Mouse (Mus musculus): ENCODE measurements around the gene Letmd1. TPM values are rescaled to one million over a fixed set of nuclear protein-coding genes. Genes with fewer than 3 reads are reported as not detected.
A peak's percentile ranks its signal among the peaks of the same experiment; 100 is the strongest.
"Not testable (repeated sequence)": the region's sequence is repeated elsewhere in the genome, so short reads cannot be mapped to it uniquely, and the experiment has no call there.

Letmd1 gene
- 7.8 and 11.2 TPM in 2 replicates for total RNA-seq (2012; rRNA removed)

GRCm38 (mm10) chr15:100468295-100469188 is at the start of gene Letmd1:
TSS of gene Letmd1 (plus strand) at chr15:100469023.
- Histone ChIP-seq H3K4me1 (ENCODE audit: control insufficient read depth in 2 of 2, insufficient read depth in 2 of 2, low read length in 2 of 2, poor library complexity in 1 of 2) (peaks cover 0 to 8% of the 10 kb centered on the region in 2 experiments; a peak in 2 of 4 replicates), H3K36me3 (ENCODE audit: control insufficient read depth, insufficient read depth, low read length, poor library complexity, severe bottlenecking) (no peaks in the 10 kb centered on the region), H3K4me3 (ENCODE audit: insufficient read depth in 1 of 2, low read depth in 1 of 2, low read length in 2 of 2, poor library complexity in 1 of 2, severe bottlenecking in 1 of 2) (peak within 1 kb of the TSS; percentile 84 to 89), H3K27ac (ENCODE audit: insufficient read depth, low read depth, low read length, poor library complexity, severe bottlenecking) (peak within 1 kb of the TSS; percentile 39), H3K9me3 (ENCODE audit: control insufficient read depth, insufficient read depth, low read depth, low read length) (no peaks in the 10 kb centered on the region), H3K9ac (ENCODE audit: insufficient read depth, low read depth, low read length, poor library complexity, severe bottlenecking) (peak within 1 kb of the TSS; percentile 84)
- peak; percentile 66 for DNase-seq (ENCODE audit: low read depth, low spot score)
- in situ Hi-C loops (cut with MboI; ENCODE audit: low sequenced_read_pairs in 2 of 2, unreplicated experiment in 2 of 2), result no loop called here
- TF ChIP-seq ZNF384 (IDR thresholded peaks at IDR 0.05; ENCODE audit: low read depth, low read length) (no peak), ZC3H11A (IDR thresholded peaks at IDR 0.05; ENCODE audit: borderline replicate concordance, low read depth, low read length) (0 out of 2 replicates have a peak, but pooled peaks have one; percentile 8)

- in situ Hi-C loops (cut with MboI; ENCODE audit: low sequenced_read_pairs in 2 of 2, unreplicated experiment in 2 of 2), result no loop called here
- Histone ChIP-seq H3K4me1 (ENCODE audit: control insufficient read depth in 2 of 2, insufficient read depth in 2 of 2, low read length in 2 of 2, poor library complexity in 1 of 2) (peaks cover 3 to 11% of the 10 kb centered on the region in 2 experiments; a peak in 3 of 4 replicates), H3K9me3 (ENCODE audit: control insufficient read depth, insufficient read depth, low read depth, low read length) (no peaks in the 10 kb centered on the region), H3K36me3 (ENCODE audit: control insufficient read depth, insufficient read depth, low read length, poor library complexity, severe bottlenecking) (no peaks in the 10 kb centered on the region), H3K4me3 (ENCODE audit: insufficient read depth in 1 of 2, low read depth in 1 of 2, low read length in 2 of 2, poor library complexity in 1 of 2, severe bottlenecking in 1 of 2) (no peak overlapping the region), H3K9ac (ENCODE audit: insufficient read depth, low read depth, low read length, poor library complexity, severe bottlenecking) (no peak overlapping the region), H3K27ac (ENCODE audit: insufficient read depth, low read depth, low read length, poor library complexity, severe bottlenecking) (no peak overlapping the region)
- DNase-seq (ENCODE audit: low read depth, low spot score), result no peak
- TF ChIP-seq HCFC1 (IDR thresholded peaks at IDR 0.05; ENCODE audit: borderline replicate concordance, insufficient read depth, low read length), result no peak
- no peak for TF ChIP-seq ZNF384 (IDR thresholded peaks at IDR 0.05; ENCODE audit: low read depth, low read length)
- TF ChIP-seq ZC3H11A (IDR thresholded peaks at IDR 0.05; ENCODE audit: borderline replicate concordance, low read depth, low read length), result no peak
- TF ChIP-seq CHD2 (IDR thresholded peaks at IDR 0.05; ENCODE audit: low read depth, low read length), result no peak
- no peak for TF ChIP-seq MAFK (IDR thresholded peaks at IDR 0.05; ENCODE audit: insufficient read depth, low read depth, low read length)
These were observed 49.5 kb upstream of the Letmd1 start for GRCm38 (mm10) chr15:100419311-100419710.

DNA sequence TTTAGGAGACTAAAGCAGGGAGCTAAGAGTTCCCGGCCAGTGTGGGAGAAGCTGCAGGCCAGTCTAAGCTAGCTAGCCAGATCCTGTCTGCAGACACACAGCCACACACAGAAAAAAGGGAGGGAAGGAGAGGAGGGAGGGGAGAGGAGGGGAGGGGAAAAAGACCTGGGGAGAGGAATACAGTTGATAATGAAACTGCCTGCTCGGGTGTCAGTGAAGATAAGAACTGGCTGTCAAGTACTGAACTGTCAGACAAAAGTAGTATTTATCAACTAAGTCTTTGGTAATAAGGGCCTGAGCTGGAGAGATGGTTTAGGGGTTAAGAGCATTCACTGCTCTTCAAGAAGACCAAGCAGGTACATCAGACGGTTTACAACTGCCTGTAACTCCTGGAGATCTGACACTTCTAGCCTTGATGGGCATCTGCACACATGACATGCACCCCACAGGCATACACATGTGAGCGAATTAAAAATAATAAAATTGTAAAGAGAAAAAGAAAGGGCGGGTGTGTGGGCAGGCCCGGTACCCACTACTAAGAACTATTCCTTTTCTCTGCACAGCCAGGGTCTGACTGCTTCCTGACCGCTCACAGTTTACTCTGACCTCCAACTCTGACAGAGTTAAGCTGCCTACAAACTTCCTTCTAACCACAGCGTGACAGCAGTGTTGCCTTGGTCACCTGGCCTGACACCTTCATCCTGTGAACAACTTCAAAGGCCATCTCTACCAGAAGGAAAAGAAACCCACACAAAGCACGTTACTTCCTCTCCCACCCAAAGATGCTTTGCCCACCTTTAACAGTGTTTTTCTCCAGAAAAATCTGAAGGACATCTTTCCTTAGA is 48.7 kb upstream of the Letmd1 start:
- Histone ChIP-seq H3K36me3 (ENCODE audit: control insufficient read depth, insufficient read depth, low read length, poor library complexity, severe bottlenecking) (no peaks in the 10 kb centered on the region), H3K4me1 (ENCODE audit: control insufficient read depth in 2 of 2, insufficient read depth in 2 of 2, low read length in 2 of 2, poor library complexity in 1 of 2) (peaks cover 3 to 10% of the 10 kb centered on the region in 2 experiments; a peak in 3 of 4 replicates), H3K27ac (ENCODE audit: insufficient read depth, low read depth, low read length, poor library complexity, severe bottlenecking) (no peak overlapping the region), H3K9ac (ENCODE audit: insufficient read depth, low read depth, low read length, poor library complexity, severe bottlenecking) (no peak overlapping the region), H3K4me3 (ENCODE audit: insufficient read depth in 1 of 2, low read depth in 1 of 2, low read length in 2 of 2, poor library complexity in 1 of 2, severe bottlenecking in 1 of 2) (no peak overlapping the region), H3K9me3 (ENCODE audit: control insufficient read depth, insufficient read depth, low read depth, low read length) (no peaks in the 10 kb centered on the region)
- DNase-seq (ENCODE audit: low read depth, low spot score), result no peak
- in situ Hi-C loops (cut with MboI; ENCODE audit: low sequenced_read_pairs in 2 of 2, unreplicated experiment in 2 of 2), result no loop called here
- TF ChIP-seq ZNF384 (IDR thresholded peaks at IDR 0.05; ENCODE audit: low read depth, low read length), result no peak
- no peak for TF ChIP-seq HCFC1 (IDR thresholded peaks at IDR 0.05; ENCODE audit: borderline replicate concordance, insufficient read depth, low read length)

DNA sequence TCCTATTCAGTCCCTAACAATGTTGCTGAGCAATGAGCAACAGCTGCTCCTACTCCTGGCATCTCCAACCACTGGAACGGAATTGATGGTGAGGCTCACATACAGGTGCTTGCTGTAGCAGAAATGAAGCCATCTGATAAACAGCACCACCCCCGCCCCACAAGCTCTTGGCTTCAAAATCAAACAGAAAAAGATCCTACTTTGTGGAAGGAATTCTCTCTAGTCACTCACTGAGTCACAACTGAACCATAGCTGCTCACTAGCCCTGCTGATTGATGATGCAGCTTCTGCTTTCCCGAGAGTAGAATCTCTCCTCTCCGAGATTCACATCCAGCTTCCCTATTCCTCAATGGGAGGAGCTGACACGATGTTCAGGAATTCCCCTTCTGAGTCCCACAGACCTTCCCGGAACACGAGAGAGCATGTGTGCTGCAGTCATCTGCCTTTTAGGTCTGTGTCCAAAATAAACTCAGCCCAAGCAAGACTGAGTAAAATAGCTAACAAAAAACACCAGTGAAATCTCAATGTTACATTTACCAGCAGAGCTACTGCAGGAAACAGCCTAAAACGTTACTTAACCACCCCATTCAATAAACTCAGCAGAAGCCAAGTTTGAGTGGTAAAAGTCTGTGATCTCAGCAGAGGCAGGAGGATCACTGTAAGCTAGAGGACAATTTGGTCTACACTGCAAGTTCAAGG is 47.6 kb upstream of the Letmd1 start:
- Histone ChIP-seq H3K27ac (ENCODE audit: insufficient read depth, low read depth, low read length, poor library complexity, severe bottlenecking) (no peak overlapping the region), H3K4me1 (ENCODE audit: control insufficient read depth in 2 of 2, insufficient read depth in 2 of 2, low read length in 2 of 2, poor library complexity in 1 of 2) (peaks cover 2 to 5% of the 10 kb centered on the region in 2 experiments), H3K9me3 (ENCODE audit: control insufficient read depth, insufficient read depth, low read depth, low read length) (no peaks in the 10 kb centered on the region), H3K9ac (ENCODE audit: insufficient read depth, low read depth, low read length, poor library complexity, severe bottlenecking) (no peak overlapping the region), H3K4me3 (ENCODE audit: insufficient read depth in 1 of 2, low read depth in 1 of 2, low read length in 2 of 2, poor library complexity in 1 of 2, severe bottlenecking in 1 of 2) (no peak overlapping the region), H3K36me3 (ENCODE audit: control insufficient read depth, insufficient read depth, low read length, poor library complexity, severe bottlenecking) (no peaks in the 10 kb centered on the region)
- no peak for DNase-seq (ENCODE audit: low read depth, low spot score)
- in situ Hi-C loops (cut with MboI; ENCODE audit: low sequenced_read_pairs in 2 of 2, unreplicated experiment in 2 of 2), result no loop called here
- TF ChIP-seq MAFK (IDR thresholded peaks at IDR 0.05; ENCODE audit: insufficient read depth, low read depth, low read length) (no peak), ZNF384 (IDR thresholded peaks at IDR 0.05; ENCODE audit: low read depth, low read length) (no peak), ZC3H11A (IDR thresholded peaks at IDR 0.05; ENCODE audit: borderline replicate concordance, low read depth, low read length) (no peak), HCFC1 (IDR thresholded peaks at IDR 0.05; ENCODE audit: borderline replicate concordance, insufficient read depth, low read length) (no peak), CHD2 (IDR thresholded peaks at IDR 0.05; ENCODE audit: low read depth, low read length) (no peak)

GRCm38 (mm10) chr15:100421758-100422197 is 47.0 kb upstream of the Letmd1 start, which contains the start of gene Gm5475:
TSS of gene Gm5475 (plus strand) at chr15:100422147.
- in situ Hi-C loops (cut with MboI; ENCODE audit: low sequenced_read_pairs in 2 of 2, unreplicated experiment in 2 of 2); H3K4me1 ChIP-seq (ENCODE audit: control insufficient read depth in 2 of 2, insufficient read depth in 2 of 2, low read length in 2 of 2, poor library complexity in 1 of 2); H3K36me3 ChIP-seq (ENCODE audit: control insufficient read depth, insufficient read depth, low read length, poor library complexity, severe bottlenecking); DNase-seq (ENCODE audit: low read depth, low spot score); H3K9me3 ChIP-seq (ENCODE audit: control insufficient read depth, insufficient read depth, low read depth, low read length): not testable (repeated sequence)
- Histone ChIP-seq H3K27ac (ENCODE audit: insufficient read depth, low read depth, low read length, poor library complexity, severe bottlenecking) (0 out of 2 replicates have a peak within 1 kb of the TSS, but pooled peaks have one; percentile 40), H3K4me3 (ENCODE audit: insufficient read depth in 1 of 2, low read depth in 1 of 2, low read length in 2 of 2, poor library complexity in 1 of 2, severe bottlenecking in 1 of 2) (peak within 1 kb of the TSS; percentile 87 to 97), H3K9ac (ENCODE audit: insufficient read depth, low read depth, low read length, poor library complexity, severe bottlenecking) (peak within 1 kb of the TSS; percentile 92)
